Mouse (Mus musculus) stomach, embryonic 15.5 days (tissue): Measurements from ENCODE around the gene Cdkl4. TPM values are rescaled to one million over a fixed set of nuclear protein-coding genes. Genes with fewer than 3 reads are reported as not detected.

ENCODE experiments used
- ATAC-seq: fragments of 200-750 bp; cut with Nextera tagmentation; 2 replicates; pipeline ENCODE4 v1.8.0; 2017; ENCODE audit warnings: low read depth, moderate number of reproducible peaks, moderate TSS enrichment; ENCODE audit not compliant: insufficient read depth, low FRiP score
- H3K27ac ChIP-seq: fragments of 300-500 bp; sonication (generic); 2 replicates; pipeline ENCODE4 v1.5.1; 2015; ENCODE audit warnings: mild to moderate bottlenecking, inconsistent platforms
- H3K27me3 ChIP-seq: fragments of 300-500 bp; sonication (generic); replicated peaks from 2 replicates; pipeline ENCODE4 v1.6.1; 2015; ENCODE audit warnings: inconsistent platforms
- H3K36me3 ChIP-seq: fragments of 300-500 bp; sonication (generic); 2 replicates; pipeline ENCODE4 v1.6.1; 2015; ENCODE audit warnings: inconsistent platforms
- H3K4me1 ChIP-seq: fragments of 300-500 bp; sonication (generic); 2 replicates; pipeline ENCODE4 v1.6.1; 2015; ENCODE audit warnings: inconsistent platforms
- H3K4me2 ChIP-seq: fragments of 300-500 bp; sonication (generic); 2 replicates; pipeline ENCODE4 v1.6.1; 2015; ENCODE audit warnings: mild to moderate bottlenecking, inconsistent platforms
- H3K4me3 ChIP-seq: fragments of 300-500 bp; sonication (generic); replicated peaks from 2 replicates; pipeline ENCODE4 v1.5.1; 2015; ENCODE audit warnings: inconsistent platforms
- H3K9ac ChIP-seq: fragments of 300-500 bp; sonication (generic); 2 replicates; pipeline ENCODE4 v1.6.1; 2015; ENCODE audit warnings: inconsistent platforms
- H3K9me3 ChIP-seq: fragments of 300-500 bp; sonication (generic); 2 replicates; pipeline ENCODE4 v1.6.1; 2016; ENCODE audit warnings: inconsistent platforms
- WGBS: fragments of 180-500 bp; shearing (Covaris S2); methylation state at CpG from one replicate; pipeline ENCODE4 v1.1.7; 2015; 5-methylcytosine and 5-hydroxymethylcytosine counted together
- polyA plus RNA-seq: library from polyadenylated mRNA; unstranded; fragments of >200 nt; fragmentation: Nextera tagmentation; extraction: Ambion mirVana; gene quantifications from 2 replicates; pipeline ENCODE4 v1.2.1, GENCODE M21; 2015

Cdkl4 gene
- polyA plus RNA-seq, 1 experiment from 2014 or later = 0.26 TPM

DNA sequence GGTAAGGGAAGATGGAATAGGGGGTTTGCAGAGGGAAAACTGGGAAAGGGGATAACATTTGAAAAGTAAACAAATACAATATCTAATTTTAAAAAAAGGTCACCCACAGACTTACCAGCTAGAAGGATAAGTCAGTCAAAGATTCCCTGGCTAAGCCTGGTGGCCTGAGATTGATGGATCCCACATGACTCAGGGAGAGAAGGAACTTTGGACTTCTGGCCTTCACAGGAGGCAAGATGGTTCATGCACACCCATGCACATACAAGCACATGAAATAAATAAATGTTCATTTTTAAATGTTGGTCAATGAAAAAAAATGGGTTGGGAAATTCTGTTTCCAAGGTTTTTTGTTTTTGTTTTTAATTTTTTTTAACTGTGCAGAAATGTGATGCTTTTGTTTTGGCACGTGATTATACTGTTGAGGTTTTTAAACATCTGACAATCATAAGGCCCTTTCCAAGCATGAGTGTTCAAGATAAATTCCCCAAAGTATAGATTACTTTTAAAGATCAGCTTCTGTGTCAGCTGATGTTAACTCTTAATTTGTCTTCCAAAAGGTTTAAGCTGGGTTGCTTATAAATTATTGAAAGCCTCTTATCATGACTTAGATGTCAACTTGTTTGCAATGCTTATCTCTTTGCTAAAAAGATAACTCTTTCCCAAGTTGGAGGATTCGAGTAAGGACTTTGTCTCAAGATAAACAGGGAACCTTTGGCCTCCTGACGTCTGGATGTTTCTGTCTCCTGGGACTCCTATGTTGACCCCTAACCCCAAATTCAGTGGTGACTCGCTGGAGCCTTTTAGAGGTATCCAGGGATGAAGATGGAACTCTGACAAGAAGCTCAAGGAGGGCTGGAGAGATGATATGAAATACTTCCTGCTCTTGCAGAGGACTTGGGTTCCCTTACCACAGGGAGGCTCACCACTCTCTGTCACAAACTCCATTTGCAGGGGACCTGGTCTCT lies 67.8 kb downstream of the Cdkl4 start:
- no peak overlapping the region for H3K4me3 ChIP-seq
- H3K9ac ChIP-seq = no peak overlapping the region
- no peak overlapping the region for H3K27ac ChIP-seq
- H3K4me1 ChIP-seq = no peaks in the 10 kb centered on the region
- no peak overlapping the region for H3K4me2 ChIP-seq
- 20% methylated on average over 4 of the region's 4 CpGs for WGBS
- no peak for ATAC-seq
- H3K9me3 ChIP-seq = no peaks in the 10 kb centered on the region
- H3K36me3 ChIP-seq = no peaks in the 10 kb centered on the region
- H3K27me3 ChIP-seq = no peaks in the 10 kb centered on the region

DNA sequence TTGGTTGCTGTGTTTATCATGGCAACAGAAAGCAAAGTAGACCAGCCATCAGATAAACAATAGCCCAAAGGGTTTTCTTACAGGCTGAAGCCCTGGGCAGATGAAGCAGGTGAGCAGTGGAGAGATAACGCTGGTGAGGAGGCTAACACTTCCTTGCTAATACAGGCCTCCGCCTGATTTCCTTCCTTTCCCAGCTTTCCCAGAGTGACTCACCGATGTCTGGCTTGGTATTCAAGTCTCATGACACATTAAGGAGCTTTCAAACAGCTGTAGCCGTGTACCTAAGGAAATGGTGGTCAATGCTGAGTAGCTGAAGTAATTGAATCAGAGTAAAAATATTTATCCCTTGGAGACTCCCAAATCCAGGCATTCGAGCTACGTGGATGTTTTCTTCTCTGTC lies 71.8 kb downstream of the Cdkl4 start:
- 70% methylated on average over 6 of the region's 6 CpGs for WGBS
- no peak for ATAC-seq

DNA sequence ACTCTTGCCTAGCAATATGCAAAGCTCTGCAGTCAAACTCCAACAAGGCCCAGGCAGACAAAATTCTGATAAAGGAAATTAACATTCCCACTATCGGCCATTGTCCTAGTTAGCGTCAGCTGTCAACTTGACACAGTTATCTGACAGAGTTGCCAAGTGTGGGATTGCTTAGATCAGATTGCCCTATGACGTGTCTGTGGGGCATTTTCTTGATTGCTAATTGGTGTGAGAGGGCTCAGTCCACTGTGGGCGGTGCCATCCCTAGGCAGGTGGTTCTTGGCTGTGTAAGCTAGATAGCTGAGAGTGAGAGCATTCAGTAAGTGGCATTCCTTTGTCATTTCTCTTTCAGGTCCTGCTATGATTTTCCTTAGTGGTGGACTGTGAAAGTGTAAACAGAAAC lies 72.3 kb downstream of the Cdkl4 start:
- no peaks in the 10 kb centered on the region for H3K9me3 ChIP-seq
- ATAC-seq = no peak
- H3K27ac ChIP-seq = no peak overlapping the region
- no peaks in the 10 kb centered on the region for H3K27me3 ChIP-seq
- H3K4me3 ChIP-seq = no peak overlapping the region
- 86% methylated on average over 4 of the region's 4 CpGs for WGBS
- H3K36me3 ChIP-seq = no peaks in the 10 kb centered on the region
- no peak overlapping the region for H3K9ac ChIP-seq
- no peaks in the 10 kb centered on the region for H3K4me1 ChIP-seq
- H3K4me2 ChIP-seq = no peak overlapping the region

More for the DNA sequence above, 71.8 kb downstream of the Cdkl4 start:
- Histone ChIP-seq H3K4me1 (no peaks in the 10 kb centered on the region), H3K36me3 (no peaks in the 10 kb centered on the region), H3K4me2 (no peak overlapping the region), H3K4me3 (no peak overlapping the region), H3K27me3 (no peaks in the 10 kb centered on the region), H3K9me3 (no peaks in the 10 kb centered on the region), H3K9ac (no peak overlapping the region), H3K27ac (no peak overlapping the region)

DNA sequence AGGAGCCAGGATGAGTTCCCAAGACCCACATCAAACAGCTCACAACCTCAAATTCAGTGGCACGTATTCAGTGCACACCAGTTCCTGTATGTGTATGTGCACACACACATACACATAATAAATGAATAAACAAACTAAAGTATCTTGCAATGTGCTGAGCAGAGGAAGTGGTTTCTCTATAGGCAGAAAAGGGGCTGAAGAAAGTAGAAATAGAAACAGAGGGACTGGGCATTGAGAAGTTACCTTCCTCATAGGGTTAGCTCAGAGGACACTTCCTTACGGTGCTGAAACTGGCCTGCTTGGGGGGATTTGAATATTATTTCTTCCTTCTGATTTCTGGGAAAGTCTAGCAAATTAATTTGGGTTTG lies 75.8 kb downstream of the Cdkl4 start:
- WGBS = 68% methylated on average over 2 of the region's 2 CpGs
- ATAC-seq = no peak
- Histone ChIP-seq H3K4me1 (no peaks in the 10 kb centered on the region), H3K9me3 (no peaks in the 10 kb centered on the region), H3K36me3 (no peaks in the 10 kb centered on the region), H3K4me3 (no peak overlapping the region), H3K27ac (no peak overlapping the region), H3K9ac (no peak overlapping the region), H3K4me2 (no peak overlapping the region), H3K27me3 (no peaks in the 10 kb centered on the region)

DNA sequence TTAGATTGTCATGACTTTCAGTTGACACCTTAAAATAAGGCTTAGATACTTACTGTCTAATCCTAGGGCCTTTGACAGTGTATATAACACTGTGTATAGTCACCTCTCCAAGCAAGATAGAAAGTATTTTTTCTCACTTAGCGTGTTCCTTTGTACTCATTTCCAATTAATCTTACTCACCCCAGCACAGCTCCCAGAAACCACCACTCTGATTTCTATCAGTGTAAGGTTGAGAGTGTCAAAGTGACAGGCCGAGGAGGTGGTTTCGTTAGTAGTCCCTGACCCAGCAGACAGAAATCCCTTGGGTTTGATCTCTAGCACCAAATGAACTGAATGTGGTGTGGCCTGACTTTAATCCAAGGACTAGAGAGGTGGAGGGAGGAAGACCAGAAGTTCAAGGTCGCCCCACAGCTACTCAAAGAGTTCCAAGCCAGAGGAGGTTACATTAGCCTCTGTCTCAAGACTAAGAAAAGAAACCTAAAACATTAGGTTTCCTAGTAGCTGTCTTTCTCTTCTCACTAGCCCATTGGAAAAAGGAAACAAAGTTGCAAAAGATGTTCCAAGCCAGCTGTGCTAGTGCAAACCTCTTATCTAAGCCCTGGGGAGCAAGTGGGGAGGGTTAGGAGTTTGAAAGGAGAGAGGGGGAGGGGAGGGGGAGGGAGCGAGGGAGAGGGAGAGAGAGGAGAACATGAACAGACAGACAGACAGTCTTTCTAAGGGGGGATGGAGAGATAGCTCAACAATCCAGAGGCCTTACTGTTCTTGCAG lies 76.4 kb downstream of the Cdkl4 start:
- 52% methylated on average over 5 of the region's 5 CpGs for WGBS
- H3K4me1 ChIP-seq = no peaks in the 10 kb centered on the region
- H3K9ac ChIP-seq = no peak overlapping the region
- ATAC-seq = no peak
- no peaks in the 10 kb centered on the region for H3K27me3 ChIP-seq
- H3K27ac ChIP-seq = no peak overlapping the region
- H3K9me3 ChIP-seq = no peaks in the 10 kb centered on the region
- no peak overlapping the region for H3K4me2 ChIP-seq
- H3K36me3 ChIP-seq = no peaks in the 10 kb centered on the region
- no peak overlapping the region for H3K4me3 ChIP-seq

DNA sequence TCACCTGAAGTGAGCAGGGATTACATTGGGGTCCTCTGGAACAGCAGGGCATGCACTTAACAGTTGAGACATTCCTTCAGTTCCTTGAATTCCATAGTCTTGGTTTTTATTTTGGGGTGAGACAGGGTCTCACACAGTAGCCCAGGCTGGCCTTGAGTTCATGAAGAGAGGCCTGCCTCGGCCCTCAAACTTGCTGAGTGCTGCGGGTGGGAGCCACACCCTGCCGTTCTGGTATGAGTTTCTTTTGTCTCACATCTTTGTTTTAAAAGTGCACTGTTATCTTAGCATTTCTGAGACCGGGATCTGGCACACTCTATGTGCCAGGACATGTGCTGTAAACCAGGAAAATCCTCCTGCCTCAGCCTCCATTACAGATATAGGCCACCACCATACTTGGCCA lies 77.6 kb downstream of the Cdkl4 start:
- Histone ChIP-seq H3K36me3 (no peaks in the 10 kb centered on the region), H3K27ac (no peak overlapping the region), H3K4me2 (no peak overlapping the region), H3K4me1 (no peaks in the 10 kb centered on the region), H3K9me3 (no peaks in the 10 kb centered on the region), H3K4me3 (no peak overlapping the region), H3K27me3 (no peaks in the 10 kb centered on the region), H3K9ac (no peak overlapping the region)
- no peak for ATAC-seq
- 79% methylated on average over 4 of the region's 4 CpGs for WGBS

DNA sequence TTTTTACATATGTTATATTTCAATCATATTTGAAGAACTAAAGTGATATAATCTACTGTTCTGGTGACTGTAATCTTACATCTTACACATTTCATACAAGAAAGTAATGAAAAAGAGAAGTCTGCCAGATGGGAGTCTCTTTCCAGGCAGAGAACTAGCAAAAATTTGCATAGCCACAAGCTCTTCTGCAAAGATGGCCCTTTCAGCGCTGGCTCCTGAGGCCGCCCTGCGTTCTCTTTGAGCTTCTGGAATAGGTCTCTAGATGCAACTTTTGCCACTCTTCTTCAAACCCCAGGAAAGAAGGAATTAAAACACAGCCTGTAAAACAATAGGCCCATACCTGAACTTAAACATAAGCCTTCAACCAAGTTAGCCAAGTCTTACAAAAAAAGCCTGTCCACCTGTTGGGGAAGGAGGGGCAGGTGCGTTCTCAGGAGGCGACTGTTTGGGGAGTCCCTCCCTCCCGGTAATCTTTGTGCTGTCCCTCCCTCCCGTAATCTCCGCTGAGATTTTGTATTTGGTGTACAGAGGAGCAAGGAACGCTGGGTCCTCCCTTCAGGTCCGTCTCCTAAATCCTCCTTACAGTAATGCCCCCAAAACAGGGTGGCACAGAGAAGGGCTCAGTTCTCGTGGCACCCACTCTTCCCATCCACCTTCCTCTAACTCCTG lies 78.9 kb downstream of the Cdkl4 start:
- WGBS = 60% methylated on average over 11 of the region's 11 CpGs
- no peak for ATAC-seq
- H3K9me3 ChIP-seq = no peaks in the 10 kb centered on the region
- no peak overlapping the region for H3K27ac ChIP-seq
- H3K27me3 ChIP-seq = no peaks in the 10 kb centered on the region
- H3K4me3 ChIP-seq = no peak overlapping the region
- H3K36me3 ChIP-seq = no peaks in the 10 kb centered on the region
- H3K4me2 ChIP-seq = no peak overlapping the region
- H3K4me1 ChIP-seq = no peaks in the 10 kb centered on the region
- H3K9ac ChIP-seq = no peak overlapping the region

DNA sequence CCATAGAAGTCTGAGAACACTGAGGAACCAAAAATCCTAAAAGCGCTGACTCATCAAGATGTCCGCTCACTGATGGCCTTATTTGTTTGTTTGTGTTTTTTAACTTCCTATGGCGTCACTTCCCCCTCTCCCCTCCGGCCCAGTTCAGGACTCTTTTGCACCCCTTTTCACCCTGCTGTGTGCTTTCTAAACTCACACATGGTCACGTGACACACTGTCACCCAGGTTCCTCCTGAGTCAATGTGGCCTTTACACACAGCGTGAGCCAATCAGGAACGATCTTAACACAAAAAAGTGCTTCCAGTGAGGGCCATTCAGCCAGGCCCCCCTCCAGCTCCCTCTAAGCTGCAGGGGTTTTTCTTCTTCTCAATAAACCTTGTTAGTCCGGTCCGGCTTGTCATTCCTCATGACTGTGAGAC lies 80.4 kb downstream of the Cdkl4 start:
- H3K9me3 ChIP-seq = no peaks in the 10 kb centered on the region
- no peak overlapping the region for H3K4me2 ChIP-seq
- no peaks in the 10 kb centered on the region for H3K4me1 ChIP-seq
- no peaks in the 10 kb centered on the region for H3K27me3 ChIP-seq
- no peak overlapping the region for H3K4me3 ChIP-seq
- no peak overlapping the region for H3K27ac ChIP-seq
- WGBS = 75% methylated on average over 9 of the region's 9 CpGs
- H3K9ac ChIP-seq = no peak overlapping the region
- ATAC-seq = no peak
- H3K36me3 ChIP-seq = no peaks in the 10 kb centered on the region

DNA sequence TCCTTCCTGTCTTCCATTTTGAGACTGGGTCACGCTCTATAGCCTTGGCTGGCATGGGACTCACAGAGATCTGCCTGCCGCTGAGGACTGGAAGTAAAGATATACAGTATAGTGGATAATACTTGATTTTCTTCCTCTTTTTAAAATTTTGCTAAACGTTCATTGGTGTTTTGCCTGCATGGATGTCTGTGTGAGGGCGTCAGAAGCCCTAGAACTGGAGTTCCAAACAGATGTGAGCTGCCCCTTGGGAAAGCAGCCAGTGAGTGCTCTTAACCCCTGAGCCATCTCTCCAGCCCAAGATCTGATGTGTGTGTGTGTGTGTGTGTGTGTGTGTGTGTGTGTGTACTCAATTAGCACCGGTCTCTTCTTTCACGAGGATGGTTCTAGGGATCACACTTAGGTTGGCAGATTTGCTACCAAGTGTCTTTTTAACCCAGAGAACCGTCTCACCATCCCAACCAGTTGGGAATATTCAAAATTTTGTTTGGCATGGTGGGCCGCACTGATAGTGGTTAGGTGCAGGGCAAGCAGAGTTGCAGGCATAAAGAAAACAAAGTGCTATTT lies 80.9 kb downstream of the Cdkl4 start:
- Histone ChIP-seq H3K9ac (no peak overlapping the region), H3K4me2 (no peak overlapping the region), H3K4me1 (no peaks in the 10 kb centered on the region), H3K9me3 (no peaks in the 10 kb centered on the region), H3K36me3 (no peaks in the 10 kb centered on the region), H3K27me3 (no peaks in the 10 kb centered on the region), H3K27ac (no peak overlapping the region), H3K4me3 (no peak overlapping the region)
- no peak for ATAC-seq
- WGBS = 84% methylated on average over 8 of the region's 8 CpGs

DNA sequence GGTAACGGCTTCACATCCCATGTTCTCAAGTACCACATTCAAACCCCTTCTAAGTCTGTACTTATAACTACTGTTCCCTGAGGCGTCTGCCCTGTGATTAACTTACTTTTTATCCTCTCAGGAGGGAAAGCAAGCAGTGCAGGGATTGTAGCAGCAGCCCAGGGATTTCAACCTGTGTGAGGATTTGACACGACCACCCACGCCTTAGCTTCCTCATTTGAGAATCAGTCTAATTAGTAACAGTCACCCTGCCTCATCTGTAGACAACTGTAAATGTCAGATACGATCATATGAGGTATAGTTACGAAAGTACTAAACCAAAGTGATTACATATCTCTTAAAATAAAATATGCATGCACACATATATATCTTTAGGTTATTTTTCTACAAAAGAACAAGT lies 81.4 kb downstream of the Cdkl4 start:
- 73% methylated on average over 6 of the region's 6 CpGs for WGBS

DNA sequence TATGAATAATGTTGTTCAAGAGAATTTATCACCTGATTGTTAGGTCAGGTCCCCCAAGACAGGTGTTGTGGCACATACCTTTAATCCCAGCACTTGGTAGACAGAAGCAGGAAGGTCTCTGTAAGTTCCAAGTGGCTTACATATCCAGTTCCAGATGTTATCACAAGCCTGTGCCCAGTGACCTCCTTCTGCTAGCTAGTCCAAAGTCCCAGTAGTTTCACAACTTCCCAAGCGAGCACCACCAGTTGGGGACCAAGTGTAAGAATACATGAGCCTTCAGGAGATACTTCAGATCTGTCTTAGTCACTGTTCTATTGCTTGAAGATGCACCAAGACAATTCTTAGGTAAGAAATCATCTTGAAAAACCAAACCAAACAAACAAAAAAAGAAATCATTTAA lies 83.7 kb downstream of the Cdkl4 start:
- H3K36me3 ChIP-seq = no peaks in the 10 kb centered on the region
- no peaks in the 10 kb centered on the region for H3K4me1 ChIP-seq
- ATAC-seq = no peak
- H3K9me3 ChIP-seq = no peaks in the 10 kb centered on the region
- no peak overlapping the region for H3K27ac ChIP-seq
- H3K9ac ChIP-seq = no peak overlapping the region
- 76% methylated on average over 1 of the region's 1 CpGs for WGBS
- no peaks in the 10 kb centered on the region for H3K27me3 ChIP-seq
- H3K4me3 ChIP-seq = no peak overlapping the region
- H3K4me2 ChIP-seq = no peak overlapping the region

More for the DNA sequence above, 81.4 kb downstream of the Cdkl4 start:
- no peak overlapping the region for H3K4me2 ChIP-seq
- no peaks in the 10 kb centered on the region for H3K36me3 ChIP-seq
- H3K27ac ChIP-seq = no peak overlapping the region
- H3K27me3 ChIP-seq = no peaks in the 10 kb centered on the region
- no peak overlapping the region for H3K9ac ChIP-seq
- ATAC-seq = no peak
- H3K4me1 ChIP-seq = no peaks in the 10 kb centered on the region
- H3K9me3 ChIP-seq = no peaks in the 10 kb centered on the region
- no peak overlapping the region for H3K4me3 ChIP-seq
